Mouse (Mus musculus) forebrain, embryonic 14.5 days (tissue): Measurements from ENCODE around the gene Dscaml1. TPM values are rescaled to one million over a fixed set of nuclear protein-coding genes. Genes with fewer than 3 reads are reported as not detected.
A peak's percentile ranks its signal among the peaks of the same experiment; 100 is the strongest.

Experiments
- ATAC-seq: fragments of 200-750 bp; cut with Nextera tagmentation; 2 replicates; pipeline ENCODE4 v1.8.0; 2017; ENCODE audit warnings: mild to moderate bottlenecking, moderate library complexity
- DNase-seq: peaks from one replicate; pipeline ENCODE4 v3.0.0-alpha.2; 2015; ENCODE audit warnings: low spot score
- H3K27ac ChIP-seq: fragments of 300-500 bp; sonication (generic); 2 replicates; pipeline ENCODE4 v1.5.1; 2014; ENCODE audit warnings: low read depth, mild to moderate bottlenecking, control low read depth, low read length, moderate library complexity
- H3K27me3 ChIP-seq: fragments of 300-500 bp; sonication (generic); replicated peaks from 2 replicates; pipeline ENCODE4 v1.6.1; 2014; ENCODE audit warnings: low read length, control low read depth, mixed read lengths; ENCODE audit not compliant: control insufficient read depth, insufficient read depth
- H3K36me3 ChIP-seq: fragments of 300-500 bp; sonication (generic); 2 replicates; pipeline ENCODE4 v1.6.1; 2014; ENCODE audit warnings: low read length, control low read depth; ENCODE audit not compliant: control insufficient read depth, insufficient read depth
- H3K4me1 ChIP-seq: fragments of 300-500 bp; sonication (generic); 2 replicates; pipeline ENCODE4 v1.6.1; 2014; ENCODE audit warnings: antibody characterized with exemption, low read length, control low read depth; ENCODE audit not compliant: control insufficient read depth, insufficient read depth
- H3K4me2 ChIP-seq: fragments of 300-500 bp; sonication (generic); 2 replicates; pipeline ENCODE4 v1.6.1; 2014; ENCODE audit warnings: mild to moderate bottlenecking, control low read depth, low read length
- H3K4me3 ChIP-seq: fragments of 300-500 bp; sonication (generic); 2 replicates; pipeline ENCODE4 v1.5.1; 2014; ENCODE audit warnings: low read depth, low read length, control low read depth
- H3K9ac ChIP-seq: fragments of 300-500 bp; sonication (generic); 2 replicates; pipeline ENCODE4 v1.6.1; 2014; ENCODE audit warnings: mild to moderate bottlenecking, low read length, control low read depth, moderate library complexity
- H3K9me3 ChIP-seq: fragments of 300-500 bp; sonication (generic); replicated peaks from 2 replicates; pipeline ENCODE4 v1.6.1; 2016; ENCODE audit warnings: low read length, control low read depth, mixed read lengths; ENCODE audit not compliant: control insufficient read depth
- WGBS: fragments of 180-500 bp; shearing (Covaris S2); extraction: QIAGEN DNeasy Blood & Tissue Kit; methylation state at CpG from one replicate; pipeline ENCODE4 v1.1.7; 2014; 5-methylcytosine and 5-hydroxymethylcytosine counted together
- polyA plus RNA-seq: library from polyadenylated mRNA; unstranded; fragments of >200 nt; fragmentation: Nextera tagmentation; extraction: Ambion mirVana; gene quantifications from 2 replicates; pipeline ENCODE4 v1.2.1, GENCODE M21; 2014

Gene Dscaml1
- polyA plus RNA-seq, 1 experiment from 2014 or later: 11.3 TPM

- H3K9ac ChIP-seq: no peak overlapping the region
- WGBS: 15% methylated on average over 6 of the region's 6 CpGs
- no peak overlapping the region for H3K4me2 ChIP-seq
- ATAC-seq (peak; percentile 66), DNase-seq (peak; percentile 59)
- peak overlapping the region; percentile 88 for H3K27ac ChIP-seq
- no peaks in the 10 kb centered on the region for H3K9me3 ChIP-seq
- no peaks in the 10 kb centered on the region for H3K36me3 ChIP-seq
- H3K4me3 ChIP-seq: no peak overlapping the region
- peaks cover 30% of the 10 kb centered on the region for H3K4me1 ChIP-seq
- no peaks in the 10 kb centered on the region for H3K27me3 ChIP-seq
These were observed 123.8 kb downstream of the Dscaml1 start for GRCm38 (mm10) chr9:45550210-45550609.

DNA sequence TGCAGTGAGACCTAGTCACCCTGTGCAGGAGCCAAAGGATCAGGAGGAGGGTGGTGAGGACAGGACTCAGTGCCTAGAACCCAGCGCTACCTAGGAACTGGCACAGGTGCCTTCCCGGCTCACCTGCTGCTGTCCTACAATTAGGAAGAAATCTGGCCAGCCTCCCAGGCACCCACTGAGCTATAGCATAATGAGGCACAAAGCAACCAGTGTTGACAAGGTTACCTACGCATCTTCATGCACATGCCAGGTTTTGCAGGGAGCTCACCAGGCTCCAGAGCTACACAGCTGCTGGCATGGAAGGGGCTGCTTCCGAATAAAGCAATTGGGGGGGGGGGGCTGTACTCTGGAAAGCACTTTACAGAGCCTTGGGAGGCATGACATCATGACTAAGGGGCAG, 124.2 kb downstream of the Dscaml1 start:
- whole genome bisulfite sequencing: 28% methylated on average over 4 of the region's 4 CpGs
- Histone ChIP-seq H3K36me3 (no peaks in the 10 kb centered on the region), H3K4me3 (no peak overlapping the region), H3K9ac (no peak overlapping the region), H3K4me2 (no peak overlapping the region), H3K9me3 (no peaks in the 10 kb centered on the region), H3K4me1 (peaks cover 30% of the 10 kb centered on the region), H3K27ac (peak overlapping the region; percentile 88), H3K27me3 (no peaks in the 10 kb centered on the region)
- DNase-seq: peak; percentile 60
- ATAC-seq: peak; percentile 47

DNA sequence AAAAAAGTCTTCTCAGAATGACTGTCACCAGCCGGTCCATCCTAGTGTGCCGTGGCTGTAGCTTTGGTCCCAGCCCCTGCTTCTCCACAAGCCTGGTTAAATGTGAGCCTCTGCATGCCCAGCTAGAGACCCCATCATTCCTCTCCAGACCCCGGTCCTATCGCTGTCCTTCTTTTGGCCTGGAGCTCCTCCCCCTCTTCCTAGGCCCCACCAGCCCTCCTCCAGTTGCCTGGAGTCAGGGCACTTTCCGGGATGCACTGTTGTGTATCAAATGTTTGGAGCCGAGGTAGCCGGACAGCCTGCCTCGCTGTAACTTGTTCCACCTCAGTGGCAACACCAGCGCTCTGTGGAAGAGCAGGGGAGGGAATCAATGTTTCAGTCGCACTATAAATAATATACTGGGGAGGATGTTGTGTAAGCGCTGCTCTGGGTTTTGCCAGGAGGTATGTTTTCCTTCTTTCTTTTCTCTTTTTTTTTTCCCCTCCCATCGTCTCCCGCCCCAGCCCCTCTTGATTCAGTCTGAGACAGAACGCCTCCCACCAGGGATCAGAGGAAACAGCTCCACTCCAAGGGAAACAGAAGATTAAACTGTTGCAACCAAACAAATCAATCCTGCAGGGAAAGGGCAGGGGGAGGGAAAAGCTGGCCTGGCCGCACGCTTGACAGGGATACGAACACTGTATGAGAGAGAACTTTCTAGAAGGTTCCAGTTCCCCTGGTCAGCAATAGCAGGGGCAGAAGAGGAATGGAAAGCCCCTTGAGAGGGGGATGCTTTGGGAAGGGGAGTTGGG, 128.8 kb downstream of the Dscaml1 start:
- no peak for ATAC-seq
- Histone ChIP-seq H3K4me1 (peaks cover 16% of the 10 kb centered on the region), H3K4me3 (no peak overlapping the region), H3K27me3 (no peaks in the 10 kb centered on the region), H3K36me3 (no peaks in the 10 kb centered on the region), H3K4me2 (no peak overlapping the region), H3K9ac (no peak overlapping the region), H3K9me3 (no peaks in the 10 kb centered on the region), H3K27ac (peak overlapping the region; percentile 36; the same call in 1 of the 2 replicates)
- DNase-seq: no peak
- WGBS: 30% methylated on average over 17 of the region's 17 CpGs

DNA sequence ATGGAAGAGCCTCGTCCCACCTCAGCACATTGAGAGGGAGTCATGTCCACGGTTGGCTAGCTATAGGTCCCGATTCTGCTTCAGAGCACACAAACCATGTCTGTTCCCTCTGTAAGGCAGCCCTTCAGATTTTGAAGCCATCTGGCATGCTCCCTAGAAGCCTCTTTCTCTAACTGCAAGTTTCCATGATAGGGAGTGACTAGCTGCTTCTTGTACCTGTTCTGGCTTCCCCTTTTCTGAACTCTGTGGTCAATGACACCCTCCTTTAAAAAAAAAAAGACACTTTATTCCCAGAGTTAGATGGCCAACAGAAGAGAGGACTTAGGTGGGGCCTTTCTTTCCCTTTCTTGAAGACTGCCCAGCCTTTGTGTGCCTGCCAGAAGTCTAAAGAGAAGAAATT, 130.5 kb downstream of the Dscaml1 start:
- Histone ChIP-seq H3K4me1 (peaks cover 13% of the 10 kb centered on the region), H3K9me3 (no peaks in the 10 kb centered on the region), H3K4me3 (no peak overlapping the region), H3K4me2 (no peak overlapping the region), H3K27me3 (no peaks in the 10 kb centered on the region), H3K36me3 (no peaks in the 10 kb centered on the region), H3K9ac (no peak overlapping the region), H3K27ac (no peak overlapping the region)
- 96% methylated on average over 3 of the region's 3 CpGs for WGBS
- ATAC-seq (no peak), DNase-seq (no peak)

GRCm38 (mm10) chr9:45560987-45561386, 134.6 kb downstream of the Dscaml1 start:
- H3K36me3 ChIP-seq: no peaks in the 10 kb centered on the region
- no peak overlapping the region; the same call in 1 of the 2 replicates for H3K27ac ChIP-seq
- H3K9me3 ChIP-seq: no peaks in the 10 kb centered on the region
- ATAC-seq (no peak), DNase-seq (peak; percentile 50)
- 49% methylated on average over 6 of the region's 6 CpGs for WGBS
- no peak overlapping the region for H3K4me3 ChIP-seq
- peaks cover 5% of the 10 kb centered on the region; the same call in 1 of the 2 replicates for H3K4me1 ChIP-seq
- H3K27me3 ChIP-seq: no peaks in the 10 kb centered on the region
- H3K4me2 ChIP-seq: no peak overlapping the region
- no peak overlapping the region for H3K9ac ChIP-seq

DNA sequence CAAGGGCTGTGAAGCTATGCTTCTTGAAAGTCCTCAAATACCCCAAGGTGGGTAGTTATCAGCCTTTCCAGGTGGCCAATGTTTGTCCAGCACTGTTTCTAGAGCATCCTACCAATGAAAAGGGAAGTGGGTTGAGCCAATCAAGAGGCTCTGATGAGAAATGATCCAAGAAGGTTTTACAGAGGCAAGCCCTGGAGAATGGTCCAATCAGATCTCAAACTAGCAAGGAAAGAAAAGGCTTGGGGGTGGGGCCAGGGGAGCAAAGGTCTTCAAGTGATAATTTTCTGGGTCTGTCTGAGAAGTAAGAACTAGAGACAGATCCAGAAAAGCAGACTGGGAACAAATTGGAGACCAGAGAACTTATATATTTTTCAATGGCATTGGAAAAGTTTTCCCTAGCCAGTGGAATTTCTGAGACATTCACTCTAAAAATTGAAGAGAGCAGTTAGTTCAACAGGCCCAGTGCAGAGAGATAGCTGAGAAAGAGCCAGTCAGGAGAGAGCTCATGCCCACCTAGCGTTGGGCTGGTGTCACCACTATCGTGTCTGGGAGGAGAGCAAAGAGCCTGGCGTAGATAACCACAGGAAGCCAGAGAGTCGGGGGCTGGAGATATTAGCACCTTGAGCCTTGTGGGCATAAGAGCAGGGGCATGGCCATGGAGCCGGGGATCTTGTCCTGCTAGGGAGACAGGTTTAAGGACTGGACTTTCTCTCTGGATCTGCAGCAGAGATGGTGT, 140.6 kb downstream of the Dscaml1 start:
- Histone ChIP-seq H3K9me3 (no peaks in the 10 kb centered on the region), H3K36me3 (no peaks in the 10 kb centered on the region), H3K4me3 (no peak overlapping the region), H3K27ac (no peak overlapping the region), H3K4me2 (no peak overlapping the region), H3K4me1 (0 out of 2 replicates have a peak, but pooled peaks cover 3% of the 10 kb centered on the region), H3K9ac (no peak overlapping the region), H3K27me3 (no peaks in the 10 kb centered on the region)
- 95% methylated on average over 5 of the region's 5 CpGs for WGBS
- DNase-seq: no peak
- ATAC-seq: no peak

- no peaks in the 10 kb centered on the region for H3K36me3 ChIP-seq
- WGBS: 75% methylated on average over 3 of the region's 3 CpGs
These were observed 143.3 kb downstream of the Dscaml1 start for GRCm38 (mm10) chr9:45569680-45570079.

GRCm38 (mm10) chr9:45570346-45570745, 143.9 kb downstream of the Dscaml1 start:
- WGBS: 80% methylated on average over 5 of the region's 5 CpGs
- H3K4me2 ChIP-seq: no peak overlapping the region
- DNase-seq: no peak
- H3K4me3 ChIP-seq: no peak overlapping the region
- no peak for ATAC-seq
- no peaks in the 10 kb centered on the region for H3K9me3 ChIP-seq
- no peak overlapping the region for H3K9ac ChIP-seq
- no peaks in the 10 kb centered on the region for H3K27me3 ChIP-seq
- H3K27ac ChIP-seq: no peak overlapping the region
- H3K36me3 ChIP-seq: no peaks in the 10 kb centered on the region
- H3K4me1 ChIP-seq: 0 out of 2 replicates have a peak, but pooled peaks cover 3% of the 10 kb centered on the region

More at GRCm38 (mm10) chr9:45569680-45570079, 143.3 kb downstream of the Dscaml1 start:
- Histone ChIP-seq H3K27me3 (no peaks in the 10 kb centered on the region), H3K4me2 (no peak overlapping the region), H3K27ac (no peak overlapping the region), H3K9ac (no peak overlapping the region), H3K4me3 (no peak overlapping the region), H3K4me1 (0 out of 2 replicates have a peak, but pooled peaks cover 3% of the 10 kb centered on the region), H3K9me3 (no peaks in the 10 kb centered on the region)
- DNase-seq (no peak), ATAC-seq (no peak)
